Comparison of ENCODE assay signal across 11 mouse cellular contexts in the genomic region with DNA sequence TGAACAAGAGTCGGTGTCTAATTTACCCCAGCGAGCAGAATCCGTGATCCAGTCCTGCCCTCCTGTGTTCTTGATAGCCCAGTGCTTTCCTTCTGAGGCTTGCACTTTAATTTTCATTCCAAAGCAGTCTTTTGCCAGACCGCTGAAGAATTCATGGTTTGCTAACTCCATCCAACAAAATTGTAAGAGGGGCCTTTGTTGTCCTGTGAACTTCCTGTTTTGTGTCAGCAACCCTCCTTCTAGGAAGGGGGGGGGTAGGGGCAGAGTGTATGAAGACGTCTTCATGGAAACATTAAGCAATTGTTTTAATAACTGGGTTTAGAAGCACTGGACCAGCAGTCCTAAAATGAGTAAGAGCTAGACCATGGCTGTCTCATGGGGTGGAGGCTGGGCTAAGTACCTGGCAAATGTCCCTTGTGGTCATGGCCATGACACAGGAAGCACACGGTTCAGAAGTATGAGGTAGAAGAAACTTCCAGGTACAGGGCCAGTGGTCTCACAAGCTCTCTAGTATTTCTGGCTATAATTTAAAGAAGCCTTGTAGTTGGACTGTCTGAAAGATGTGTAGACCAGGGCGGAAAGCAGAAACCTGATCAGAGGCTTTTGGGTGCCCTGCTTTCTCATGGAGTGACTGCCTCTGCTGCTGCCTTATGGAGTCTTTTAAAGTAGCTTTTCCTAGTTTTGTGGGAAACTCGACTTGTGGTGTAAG. TPM values are rescaled to one million over a fixed set of nuclear protein-coding genes. Genes with fewer than 3 reads are reported as not detected.
DNase-seq lines count a peak whose midpoint lies in the region; ATAC-seq and TF ChIP-seq lines count a peak whose summit lies in the region.
"Had no signal": no experiment of that assay in that cellular context is flagged by ENCODE, and none has a peak within 500 bp of the region (broad histone marks: within the 10 kb centered on the region; RNA-seq: fewer than 3 reads in every experiment).

No protein-coding gene starts in this region.

- no peak for DNase-seq in forebrain, postnatal 0 days
- peak; percentile 90 for DNase-seq in Muller cell, postnatal 12 days (ENCODE audit: inconsistent ontology term)
- peak; percentile 17 for DNase-seq in heart, postnatal 25 days (ENCODE audit: low spot score)
- peak; percentile 63 for DNase-seq in lung, embryonic 14.5 days
- no peak for DNase-seq in thymus, adult 18-20 months
- DNase-seq in liver, embryonic 11.5 days (ENCODE audit: low spot score), result no peak
- no peak for DNase-seq in urinary bladder, postnatal 25 days (ENCODE audit: low spot score)

- ATAC-seq in forebrain, postnatal 0 days, result peak; percentile 38; the same call in 1 of the 2 replicates
- no peak for ATAC-seq in forebrain, embryonic 12.5 days (ENCODE audit: low FRiP score)
- 0 out of 2 replicates have a peak, but pooled peaks have one; percentile 2 for ATAC-seq in lung, embryonic 14.5 days (ENCODE audit: insufficient read depth)
- ATAC-seq in liver, embryonic 11.5 days (replicated peaks; ENCODE audit: low FRiP score), result no peak
- ATAC-seq: midbrain, embryonic 15.5 days had no signal

- peak; percentile 23; the same call in 1 of the 2 replicates for TF ChIP-seq CTCF in forebrain, postnatal 0 days (IDR thresholded peaks at IDR 0.05; ENCODE audit: low read depth)
- TF ChIP-seq CTCF in lung, embryonic 14.5 days (IDR thresholded peaks at IDR 0.05; ENCODE audit: low read depth), result peak; percentile 28

- H3K27ac ChIP-seq in forebrain, postnatal 0 days (ENCODE audit: low read depth, low read length), result peak overlapping the region; percentile 15; the same call in 1 of the 2 replicates
- no peak overlapping the region for H3K27ac ChIP-seq in forebrain, embryonic 12.5 days
- no peak overlapping the region for H3K27ac ChIP-seq in lung, embryonic 14.5 days (ENCODE audit: low read depth)
- H3K27ac ChIP-seq in liver, embryonic 11.5 days (ENCODE audit: low read depth, low read length), result no peak overlapping the region
- H3K27ac ChIP-seq: midbrain, embryonic 15.5 days had no signal

- no peak overlapping the region for H3K4me3 ChIP-seq in forebrain, postnatal 0 days (ENCODE audit: low read depth, low read length)
- H3K4me3 ChIP-seq in forebrain, embryonic 12.5 days (replicated peaks), result no peak overlapping the region
- no peak overlapping the region for H3K4me3 ChIP-seq in lung, embryonic 14.5 days (ENCODE audit: low read depth, low read length)
- no peak overlapping the region for H3K4me3 ChIP-seq in liver, embryonic 11.5 days (ENCODE audit: low read depth, low read length)
- H3K4me3 ChIP-seq: midbrain, embryonic 15.5 days had no signal

- 46% methylated on average over 8 of the region's 8 CpGs for WGBS in forebrain, postnatal 0 days
- 67% methylated on average over 8 of the region's 8 CpGs for WGBS in forebrain, embryonic 12.5 days
- 45% methylated on average over 8 of the region's 8 CpGs for WGBS in lung, embryonic 14.5 days
- 63% methylated on average over 8 of the region's 8 CpGs for WGBS in liver, embryonic 11.5 days

- no peaks in the 10 kb centered on the region for H3K9me3 ChIP-seq in forebrain, postnatal 0 days (ENCODE audit: low read length)
- no peaks in the 10 kb centered on the region for H3K9me3 ChIP-seq in forebrain, embryonic 12.5 days
- no peaks in the 10 kb centered on the region for H3K9me3 ChIP-seq in lung, embryonic 14.5 days (ENCODE audit: low read depth, low read length)
- H3K9me3 ChIP-seq in liver, embryonic 11.5 days (ENCODE audit: control insufficient read depth, low read length), result no peaks in the 10 kb centered on the region
- H3K9me3 ChIP-seq: midbrain, embryonic 15.5 days had no signal

- H3K36me3 ChIP-seq in forebrain, postnatal 0 days (ENCODE audit: insufficient read depth), result peaks cover 3% of the 10 kb centered on the region; the same call in 1 of the 2 replicates
- 0 out of 2 replicates have a peak, but pooled peaks cover 8% of the 10 kb centered on the region for H3K36me3 ChIP-seq in forebrain, embryonic 12.5 days (replicated peaks)
- peaks cover 7% of the 10 kb centered on the region for H3K36me3 ChIP-seq in lung, embryonic 14.5 days (ENCODE audit: insufficient read depth)
- no peaks in the 10 kb centered on the region for H3K36me3 ChIP-seq in liver, embryonic 11.5 days (ENCODE audit: control insufficient read depth, insufficient read depth, low read length)

- H3K4me1 ChIP-seq in forebrain, postnatal 0 days (ENCODE audit: insufficient read depth), result 0 out of 2 replicates have a peak, but pooled peaks cover 5% of the 10 kb centered on the region
- peaks cover 16% of the 10 kb centered on the region for H3K4me1 ChIP-seq in forebrain, embryonic 12.5 days
- peaks cover 20% of the 10 kb centered on the region for H3K4me1 ChIP-seq in lung, embryonic 14.5 days (ENCODE audit: insufficient read depth)
- peaks cover 3% of the 10 kb centered on the region; the same call in 1 of the 2 replicates for H3K4me1 ChIP-seq in liver, embryonic 11.5 days (replicated peaks; ENCODE audit: control insufficient read depth, insufficient read depth, low read length)

- H3K27me3 ChIP-seq in forebrain, postnatal 0 days (ENCODE audit: insufficient read depth, low read length), result no peaks in the 10 kb centered on the region
- no peaks in the 10 kb centered on the region for H3K27me3 ChIP-seq in forebrain, embryonic 12.5 days
- H3K27me3 ChIP-seq in lung, embryonic 14.5 days (ENCODE audit: insufficient read depth, low read length), result no peaks in the 10 kb centered on the region
- no peaks in the 10 kb centered on the region for H3K27me3 ChIP-seq in liver, embryonic 11.5 days (replicated peaks; ENCODE audit: control insufficient read depth, insufficient read depth, low read length)
- H3K27me3 ChIP-seq: midbrain, embryonic 15.5 days had no signal

- H3K4me2 ChIP-seq in forebrain, postnatal 0 days (ENCODE audit: low read depth), result no peak overlapping the region
- no peak overlapping the region for H3K4me2 ChIP-seq in forebrain, embryonic 12.5 days
- no peak overlapping the region for H3K4me2 ChIP-seq in lung, embryonic 14.5 days
- H3K4me2 ChIP-seq in liver, embryonic 11.5 days, result no peak overlapping the region
- H3K4me2 ChIP-seq: midbrain, embryonic 15.5 days had no signal

- intact Hi-C loops in heart, postnatal 25 days (cut with DNase I), result loop anchor here (1.0 to 5.0 kb wide), 4 partner anchors 59 to 184 kb away; partner anchors contain the start of gene Wdr66

- H3K9ac ChIP-seq in forebrain, postnatal 0 days, result no peak overlapping the region
- H3K9ac ChIP-seq in forebrain, embryonic 12.5 days, result no peak overlapping the region
- H3K9ac ChIP-seq in lung, embryonic 14.5 days, result no peak overlapping the region
- no peak overlapping the region for H3K9ac ChIP-seq in liver, embryonic 11.5 days (ENCODE audit: low read depth, low read length)
- H3K9ac ChIP-seq: midbrain, embryonic 15.5 days had no signal

RNA-seq across cellular contexts. Expression of gene Mlxip, which starts 41.6 kb away (rescaled TPM):
- 14.2 and 17.4 TPM in 2 replicates for total RNA-seq in forebrain, postnatal 0 days (2014; rRNA removed)
- 8.4 and 13.3 TPM in 2 replicates for polyA plus RNA-seq in forebrain, postnatal 0 days (2015; fragmentation: Nextera tagmentation; extraction: Ambion mirVana)
- 19.0 and 19.8 TPM in 2 replicates for polyA plus RNA-seq in forebrain, embryonic 12.5 days (2016; fragmentation: Nextera tagmentation; extraction: Ambion mirVana)
- total RNA-seq in heart, postnatal 25 days (2021), result 10 to 100 TPM; 23.0 to 25.7 TPM
- 27.3 and 27.7 TPM in 2 replicates for polyA plus RNA-seq in lung, embryonic 14.5 days (2014; fragmentation: Nextera tagmentation; extraction: Ambion mirVana)
- 13.7 and 14.0 TPM in 2 replicates for polyA plus RNA-seq in liver, embryonic 11.5 days (2014; fragmentation: Nextera tagmentation; extraction: Ambion mirVana)

RNA-seq across cellular contexts. Expression of gene Lrrc43, which starts 52.9 kb away (rescaled TPM):
- total RNA-seq in forebrain, postnatal 0 days (2014; rRNA removed), result 0.69 and 1.5 TPM in 2 replicates
- 0.62 and 1.3 TPM in 2 replicates for polyA plus RNA-seq in forebrain, postnatal 0 days (2015; fragmentation: Nextera tagmentation; extraction: Ambion mirVana)
- polyA plus RNA-seq in forebrain, embryonic 12.5 days (2016; fragmentation: Nextera tagmentation; extraction: Ambion mirVana), result not detected in 2 replicates
- total RNA-seq in heart, postnatal 25 days (2021), result not detected
- not detected in 2 replicates for polyA plus RNA-seq in lung, embryonic 14.5 days (2014; fragmentation: Nextera tagmentation; extraction: Ambion mirVana)
- polyA plus RNA-seq in liver, embryonic 11.5 days (2014; fragmentation: Nextera tagmentation; extraction: Ambion mirVana), result not detected in 2 replicates
- polyA plus RNA-seq: stomach, embryonic 16.5 days had no signal

RNA-seq across cellular contexts. Expression of gene Il31, which starts 53.1 kb away (rescaled TPM):
- not detected in 2 replicates for total RNA-seq in forebrain, postnatal 0 days (2014; rRNA removed)
- not detected in 2 replicates for polyA plus RNA-seq in forebrain, postnatal 0 days (2015; fragmentation: Nextera tagmentation; extraction: Ambion mirVana)
- not detected in 2 replicates for polyA plus RNA-seq in forebrain, embryonic 12.5 days (2016; fragmentation: Nextera tagmentation; extraction: Ambion mirVana)
- total RNA-seq in heart, postnatal 25 days (2021), result not detected
- not detected in 2 replicates for polyA plus RNA-seq in lung, embryonic 14.5 days (2014; fragmentation: Nextera tagmentation; extraction: Ambion mirVana)
- polyA plus RNA-seq in liver, embryonic 11.5 days (2014; fragmentation: Nextera tagmentation; extraction: Ambion mirVana), result not detected in 2 replicates
- polyA plus RNA-seq: heart, embryonic 16.5 days; midbrain, embryonic 15.5 days; stomach, embryonic 16.5 days had no signal

Comparison
In these comparisons a context has a peak if more than half of its experiments do, and no peak if none do; other contexts are left out.
1. ATAC-seq: peak in forebrain, postnatal 0 days (single experiment) and lung, embryonic 14.5 days (single experiment); none in forebrain, embryonic 12.5 days (single experiment) and liver, embryonic 11.5 days (single experiment).
2. DNase-seq: peak in Muller cell, postnatal 12 days (single experiment), heart, postnatal 25 days (single experiment) and lung, embryonic 14.5 days (single experiment); none in forebrain, postnatal 0 days (single experiment), thymus, adult 18-20 months (0 of 2), liver, embryonic 11.5 days (single experiment) and urinary bladder, postnatal 25 days (single experiment).